Comparison of ENCODE assay signal across 8 mouse cellular contexts in the genomic region with DNA sequence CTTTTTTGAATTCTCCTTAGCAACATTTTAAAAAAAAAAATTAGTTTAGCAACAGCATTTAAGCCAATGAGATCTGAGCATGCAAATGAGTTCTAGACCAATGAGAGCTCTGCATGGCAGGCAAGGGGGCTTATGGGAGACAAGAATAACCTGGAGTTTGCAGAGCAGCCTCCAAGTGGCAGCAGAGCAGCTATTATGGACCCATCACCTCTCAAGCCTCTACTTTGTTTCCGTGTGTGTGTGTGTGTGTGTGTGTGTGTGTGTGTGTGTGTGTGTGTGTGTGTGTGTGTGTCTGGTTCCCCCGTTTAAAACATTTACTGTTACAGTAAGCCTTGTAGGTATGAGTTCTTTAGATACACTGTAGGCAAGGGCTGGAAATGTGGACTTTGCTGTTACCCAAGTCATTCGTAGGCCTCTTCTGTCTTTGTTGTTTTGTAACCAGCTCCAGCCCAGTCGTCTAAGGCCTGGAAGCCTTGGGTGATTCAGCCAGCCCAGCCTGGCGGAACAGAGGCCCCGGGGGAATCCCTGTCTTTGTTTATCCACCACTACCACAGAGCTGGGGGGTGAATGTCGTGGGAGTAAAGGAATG. TPM values are rescaled to one million over a fixed set of nuclear protein-coding genes. Genes with fewer than 3 reads are reported as not detected.
DNase-seq lines count a peak whose midpoint lies in the region; ATAC-seq and TF ChIP-seq lines count a peak whose summit lies in the region.

No protein-coding gene starts in this region.

- TF ChIP-seq CTCF in gastrocnemius, adult 2 months (IDR thresholded peaks at IDR 0.05), result peak; percentile 50
- peak; percentile 80 for TF ChIP-seq CTCF in hindbrain, postnatal 0 days (IDR thresholded peaks at IDR 0.05; ENCODE audit: low read depth)

- peak; percentile 45 to 72 for DNase-seq in cerebellum, postnatal 4 days (ENCODE audit: low spot score in 2 of 2)
- DNase-seq in gastrocnemius, adult 2 months, result peak; percentile 73
- DNase-seq in hindbrain, postnatal 0 days (ENCODE audit: low spot score), result peak; percentile 93
- DNase-seq in left cerebral cortex, adult 9 months (ENCODE audit: low spot score in 2 of 2), result peak; percentile 72 to 74
- peak; percentile 64 to 84 for DNase-seq in right cerebral cortex, adult 2 months (ENCODE audit: low spot score in 2 of 2)

- H3K9ac ChIP-seq in hindbrain, postnatal 0 days (replicated peaks; ENCODE audit: low read length), result no peak overlapping the region

- peak; percentile 89 for ATAC-seq in activated CD4-positive, CD25-positive, alpha-beta regulatory T cell, adult 4 months
- ATAC-seq in hindbrain, postnatal 0 days, result peak; percentile 97
- ATAC-seq in megakaryocyte, adult 5-6 weeks (ENCODE audit: poor library complexity, severe bottlenecking), result peak; percentile 97
- no peak for ATAC-seq in erythroid progenitor cell, adult 5-6 weeks (replicated peaks; ENCODE audit: low FRiP score, poor library complexity, severe bottlenecking)

- H3K4me3 ChIP-seq in gastrocnemius, adult 2 months, result peak overlapping the region; percentile 30; the same call in 1 of the 2 replicates
- H3K4me3 ChIP-seq in hindbrain, postnatal 0 days (ENCODE audit: low read length), result no peak overlapping the region

- intact Hi-C loops in gastrocnemius, adult 2 months (cut with DNase I), result loop anchor here (5.0 kb wide), 2 partner anchors 127 to 133 kb away; no protein-coding TSS in a partner anchor

- H3K27ac ChIP-seq in gastrocnemius, adult 2 months, result peak overlapping the region; percentile 75
- H3K27ac ChIP-seq in hindbrain, postnatal 0 days, result peak overlapping the region; percentile 71; the same call in 1 of the 2 replicates

- H3K4me1 ChIP-seq in hindbrain, postnatal 0 days (ENCODE audit: insufficient read depth, low read length), result no peaks in the 10 kb centered on the region; the same call in 1 of the 2 replicates

- no peaks in the 10 kb centered on the region for H3K9me3 ChIP-seq in hindbrain, postnatal 0 days (ENCODE audit: low read length)

- 12% methylated on average over 7 of the region's 7 CpGs for WGBS in hindbrain, postnatal 0 days

- H3K4me2 ChIP-seq in hindbrain, postnatal 0 days (ENCODE audit: low read depth, low read length), result 0 out of 2 replicates have a peak overlapping the region, but pooled peaks have one; percentile 5

- H3K36me3 ChIP-seq in hindbrain, postnatal 0 days (ENCODE audit: insufficient read depth, low read length), result no peaks in the 10 kb centered on the region

- H3K27me3 ChIP-seq in hindbrain, postnatal 0 days (ENCODE audit: insufficient read depth, low read length), result no peaks in the 10 kb centered on the region

RNA-seq across cellular contexts. Expression of a gene that starts 37.8 kb away (rescaled TPM):
- polyA plus RNA-seq in activated CD4-positive, CD25-positive, alpha-beta regulatory T cell, adult 4 months (2017; shearing (Covaris generic)), result under 1 TPM in 1 of 2 experiments, not detected in 1; 0.62 TPM
- total RNA-seq in gastrocnemius, adult 2 months (2021), result 10 to 100 TPM; 30.2 to 54.1 TPM
- total RNA-seq in hindbrain, postnatal 0 days (2014; rRNA removed), result 53.1 and 53.5 TPM in 2 replicates
- 71.5 and 71.8 TPM in 2 replicates for polyA plus RNA-seq in hindbrain, postnatal 0 days (2015; fragmentation: Nextera tagmentation; extraction: Ambion mirVana)
- 0.16 and 1.1 TPM in 2 replicates for total RNA-seq in megakaryocyte, adult 5-6 weeks (2015)
- 0.44 and 0.89 TPM in 2 replicates for total RNA-seq in megakaryocyte, adult 5-6 weeks (2017)
- 1.1 and 2.1 TPM in 2 replicates for total RNA-seq in erythroid progenitor cell, adult 5-6 weeks (2015; ENCODE audit: low replicate concordance)
- 0.51 and 1.6 TPM in 2 replicates for total RNA-seq in erythroid progenitor cell, adult 5-6 weeks (2017; ENCODE audit: low replicate concordance)

RNA-seq across cellular contexts. Expression of a gene that starts 46.5 kb away (rescaled TPM):
- not detected for polyA plus RNA-seq in activated CD4-positive, CD25-positive, alpha-beta regulatory T cell, adult 4 months (2017; shearing (Covaris generic))
- not detected for total RNA-seq in gastrocnemius, adult 2 months (2021)
- total RNA-seq in hindbrain, postnatal 0 days (2014; rRNA removed), result not detected in 2 replicates
- polyA plus RNA-seq in hindbrain, postnatal 0 days (2015; fragmentation: Nextera tagmentation; extraction: Ambion mirVana), result 0.18 and 0.21 TPM in 2 replicates
- total RNA-seq in megakaryocyte, adult 5-6 weeks (2015), result not detected in 2 replicates
- total RNA-seq in megakaryocyte, adult 5-6 weeks (2017), result not detected in 2 replicates
- total RNA-seq in erythroid progenitor cell, adult 5-6 weeks (2015; ENCODE audit: low replicate concordance), result not detected in 2 replicates
- not detected in 2 replicates for total RNA-seq in erythroid progenitor cell, adult 5-6 weeks (2017; ENCODE audit: low replicate concordance)

RNA-seq across cellular contexts. Expression of a gene that starts 53.7 kb away (rescaled TPM):
- polyA plus RNA-seq in activated CD4-positive, CD25-positive, alpha-beta regulatory T cell, adult 4 months (2017; shearing (Covaris generic)), result 10 to 100 TPM; 18.0 to 20.2 TPM
- total RNA-seq in gastrocnemius, adult 2 months (2021), result 10 to 100 TPM; 52.3 to 61.3 TPM
- total RNA-seq in hindbrain, postnatal 0 days (2014; rRNA removed), result 91.1 and 101 TPM in 2 replicates
- 48.2 TPM in 2 replicates for polyA plus RNA-seq in hindbrain, postnatal 0 days (2015; fragmentation: Nextera tagmentation; extraction: Ambion mirVana)
- 33.6 and 38.4 TPM in 2 replicates for total RNA-seq in megakaryocyte, adult 5-6 weeks (2015)
- total RNA-seq in megakaryocyte, adult 5-6 weeks (2017), result 23.0 and 27.4 TPM in 2 replicates
- total RNA-seq in erythroid progenitor cell, adult 5-6 weeks (2015; ENCODE audit: low replicate concordance), result 8.8 and 9.7 TPM in 2 replicates
- total RNA-seq in erythroid progenitor cell, adult 5-6 weeks (2017; ENCODE audit: low replicate concordance), result 3.9 and 4.7 TPM in 2 replicates

Comparison
In these comparisons a context has a peak if more than half of its experiments do, and no peak if none do; other contexts are left out.
1. RNA of a gene that starts 37.8 kb away (total RNA-seq): 30.2 to 54.1 TPM in gastrocnemius, adult 2 months and 53.1 to 53.5 TPM in hindbrain, postnatal 0 days; 0.51 to 2.1 TPM in erythroid progenitor cell, adult 5-6 weeks and 0.16 to 1.1 TPM in megakaryocyte, adult 5-6 weeks; every median in the first group is over 10 times any median in the second.
2. Peak in every context shown above with its lines, with median percentiles within 50 percentile points of each other: DNase-seq.